Mouse (Mus musculus): Measurements from ENCODE around the gene Phox2a. TPM values are rescaled to one million over a fixed set of nuclear protein-coding genes. Genes with fewer than 3 reads are reported as not detected.

Gene Phox2a
- polyA plus RNA-seq, 1 experiment from 2014 or later: not detected

GRCm38 (mm10) chr7:101832372-101832771 lies 14.3 kb downstream of the Phox2a start:
- WGBS: 92% methylated on average over 4 of the region's 4 CpGs
- peaks cover 75% of the 10 kb centered on the region for H3K36me3 ChIP-seq
- no peak overlapping the region for H3K4me3 ChIP-seq
- DNase-seq (ENCODE audit: low spot score): no peak
- no peak overlapping the region for H3K27ac ChIP-seq
- no peaks in the 10 kb centered on the region for H3K27me3 ChIP-seq (ENCODE audit: low read depth, poor library complexity, severe bottlenecking)
- H3K9me3 ChIP-seq (replicated peaks): no peaks in the 10 kb centered on the region
- peaks cover 25% of the 10 kb centered on the region for H3K4me1 ChIP-seq

- H3K27me3 ChIP-seq (ENCODE audit: low read depth, poor library complexity, severe bottlenecking): no peaks in the 10 kb centered on the region
- peaks cover 27% of the 10 kb centered on the region for H3K4me1 ChIP-seq
- 77% methylated on average over 5 of the region's 5 CpGs for WGBS
- no peak overlapping the region for H3K27ac ChIP-seq
- DNase-seq (ENCODE audit: low spot score): no peak
- H3K4me3 ChIP-seq: no peak overlapping the region
- H3K9me3 ChIP-seq (replicated peaks): no peaks in the 10 kb centered on the region
- H3K36me3 ChIP-seq: peaks cover 66% of the 10 kb centered on the region
These were observed 15.2 kb downstream of the Phox2a start for GRCm38 (mm10) chr7:101833352-101833751.

GRCm38 (mm10) chr7:101833916-101834584 lies 15.9 kb downstream of the Phox2a start:
- Histone ChIP-seq H3K36me3 (peaks cover 59% of the 10 kb centered on the region), H3K4me1 (peaks cover 33% of the 10 kb centered on the region), H3K27me3 (ENCODE audit: low read depth, poor library complexity, severe bottlenecking) (no peaks in the 10 kb centered on the region), H3K4me3 (no peak overlapping the region), H3K27ac (0 out of 2 replicates have a peak overlapping the region, but pooled peaks have one; percentile 21), H3K9me3 (replicated peaks) (no peaks in the 10 kb centered on the region)
- DNase-seq (ENCODE audit: low spot score): no peak
- 77% methylated on average over 3 of the region's 3 CpGs for WGBS

GRCm38 (mm10) chr7:101834903-101835302 lies 16.8 kb downstream of the Phox2a start:
- Histone ChIP-seq H3K9me3 (replicated peaks) (no peaks in the 10 kb centered on the region), H3K27ac (peak overlapping the region; percentile 27; the same call in 1 of the 2 replicates), H3K27me3 (ENCODE audit: low read depth, poor library complexity, severe bottlenecking) (no peaks in the 10 kb centered on the region), H3K36me3 (peaks cover 50% of the 10 kb centered on the region), H3K4me1 (peaks cover 33% of the 10 kb centered on the region), H3K4me3 (peak overlapping the region; percentile 96)
- DNase-seq (ENCODE audit: low spot score): no peak
- WGBS: 79% methylated on average over 3 of the region's 3 CpGs

GRCm38 (mm10) chr7:101835457-101836109 lies 17.5 kb downstream of the Phox2a start:
- Histone ChIP-seq H3K27me3 (ENCODE audit: low read depth, poor library complexity, severe bottlenecking) (no peaks in the 10 kb centered on the region), H3K27ac (peak overlapping the region; percentile 100; the same call in 1 of the 2 replicates), H3K36me3 (peaks cover 43% of the 10 kb centered on the region), H3K4me1 (peaks cover 33% of the 10 kb centered on the region), H3K4me3 (peak overlapping the region; percentile 96), H3K9me3 (replicated peaks) (no peaks in the 10 kb centered on the region)
- 54% methylated on average over 5 of the region's 5 CpGs for WGBS
- no peak for DNase-seq (ENCODE audit: low spot score)

- Histone ChIP-seq H3K27me3 (ENCODE audit: low read depth, poor library complexity, severe bottlenecking) (no peaks in the 10 kb centered on the region), H3K9me3 (replicated peaks) (no peaks in the 10 kb centered on the region), H3K4me1 (peaks cover 33% of the 10 kb centered on the region), H3K36me3 (peaks cover 34% of the 10 kb centered on the region), H3K27ac (peak overlapping the region; percentile 100), H3K4me3 (peak overlapping the region; percentile 96)
- DNase-seq (ENCODE audit: low spot score): peak; percentile 85
- under 1% methylated on average over 62 of the region's 63 CpGs for WGBS
These were observed 18.4 kb downstream of the Phox2a start for GRCm38 (mm10) chr7:101836271-101837153.

GRCm38 (mm10) chr7:101837154-101837605 lies 19.1 kb downstream of the Phox2a start:
- no peak for DNase-seq (ENCODE audit: low spot score)
- WGBS: under 1% methylated on average over 20 of the region's 20 CpGs
- no peaks in the 10 kb centered on the region for H3K27me3 ChIP-seq (ENCODE audit: low read depth, poor library complexity, severe bottlenecking)
- peaks cover 33% of the 10 kb centered on the region for H3K4me1 ChIP-seq
- peak overlapping the region; percentile 96 for H3K4me3 ChIP-seq
- H3K27ac ChIP-seq: peak overlapping the region; percentile 100
- no peaks in the 10 kb centered on the region for H3K9me3 ChIP-seq (replicated peaks)
- H3K36me3 ChIP-seq: peaks cover 27% of the 10 kb centered on the region

GRCm38 (mm10) chr7:101837606-101838471 lies 19.7 kb downstream of the Phox2a start, which contains the start of gene Inppl1:
Inppl1 (minus strand) TSS chr7:101838229.
- under 1% methylated on average over 64 of the region's 64 CpGs for WGBS
- H3K27ac ChIP-seq: peak within 1 kb of the TSS; percentile 100
- peaks cover 33% of the 10 kb centered on the region for H3K4me1 ChIP-seq
- H3K9me3 ChIP-seq (replicated peaks): no peaks in the 10 kb centered on the region
- peaks cover 21% of the 10 kb centered on the region for H3K36me3 ChIP-seq
- peak within 1 kb of the TSS; percentile 96 for H3K4me3 ChIP-seq
- peak; percentile 89 for DNase-seq (ENCODE audit: low spot score)
- no peaks in the 10 kb centered on the region for H3K27me3 ChIP-seq (ENCODE audit: low read depth, poor library complexity, severe bottlenecking)

- Histone ChIP-seq H3K4me3 (no peak overlapping the region), H3K9me3 (replicated peaks) (no peaks in the 10 kb centered on the region), H3K27ac (no peak overlapping the region), H3K36me3 (no peaks in the 10 kb centered on the region), H3K27me3 (ENCODE audit: low read depth, poor library complexity, severe bottlenecking) (no peaks in the 10 kb centered on the region), H3K4me1 (no peaks in the 10 kb centered on the region)
- no peak for DNase-seq (ENCODE audit: low spot score)
- WGBS: 68% methylated on average over 6 of the region's 6 CpGs
These were observed 26.1 kb downstream of the Phox2a start for GRCm38 (mm10) chr7:101844186-101844585.

GRCm38 (mm10) chr7:101847934-101848333 lies 29.8 kb downstream of the Phox2a start:
- H3K27ac ChIP-seq: no peak overlapping the region
- no peak overlapping the region for H3K4me3 ChIP-seq
- 97% methylated on average over 1 of the region's 1 CpGs for WGBS
- H3K27me3 ChIP-seq (ENCODE audit: low read depth, poor library complexity, severe bottlenecking): no peaks in the 10 kb centered on the region
- no peaks in the 10 kb centered on the region for H3K36me3 ChIP-seq
- DNase-seq (ENCODE audit: low spot score): no peak
- H3K9me3 ChIP-seq (replicated peaks): no peaks in the 10 kb centered on the region
- no peaks in the 10 kb centered on the region for H3K4me1 ChIP-seq

- 85% methylated on average over 6 of the region's 6 CpGs for WGBS
- Histone ChIP-seq H3K36me3 (no peaks in the 10 kb centered on the region), H3K27me3 (ENCODE audit: low read depth, poor library complexity, severe bottlenecking) (no peaks in the 10 kb centered on the region), H3K4me1 (no peaks in the 10 kb centered on the region), H3K9me3 (replicated peaks) (no peaks in the 10 kb centered on the region), H3K4me3 (no peak overlapping the region), H3K27ac (no peak overlapping the region)
- no peak for DNase-seq (ENCODE audit: low spot score)
These were observed 33.6 kb downstream of the Phox2a start for GRCm38 (mm10) chr7:101851689-101852088.

- 93% methylated on average over 6 of the region's 6 CpGs for WGBS
- no peak for DNase-seq (ENCODE audit: low spot score)
These were observed 34.7 kb downstream of the Phox2a start for GRCm38 (mm10) chr7:101852846-101853245.

More at GRCm38 (mm10) chr7:101852846-101853245, 34.7 kb downstream of the Phox2a start:
- no peaks in the 10 kb centered on the region for H3K9me3 ChIP-seq (replicated peaks)
- H3K27ac ChIP-seq: no peak overlapping the region
- no peaks in the 10 kb centered on the region for H3K27me3 ChIP-seq (ENCODE audit: low read depth, poor library complexity, severe bottlenecking)
- H3K4me3 ChIP-seq: no peak overlapping the region
- no peaks in the 10 kb centered on the region for H3K36me3 ChIP-seq
- no peaks in the 10 kb centered on the region for H3K4me1 ChIP-seq

All from limb, embryonic 10.5 days (tissue).